Mouse (Mus musculus) liver, embryonic 11.5 days (tissue): Measurements from ENCODE around the gene Flnb. TPM values are rescaled to one million over a fixed set of nuclear protein-coding genes. Genes with fewer than 3 reads are reported as not detected.

Experiments used
- ATAC-seq: fragments of 200-750 bp; cut with Nextera tagmentation; replicated peaks from 2 replicates; pipeline ENCODE4 v1.8.0; 2017; ENCODE audit warnings: moderate number of reproducible peaks, mild to moderate bottlenecking, moderate TSS enrichment, moderate library complexity; ENCODE audit not compliant: low FRiP score
- DNase-seq: peaks from one replicate; pipeline ENCODE4 v3.0.0-alpha.2; 2017; ENCODE audit warnings: low spot score
- H3K27ac ChIP-seq: fragments of 300-500 bp; sonication (generic); 2 replicates; pipeline ENCODE4 v1.5.1; 2014; ENCODE audit warnings: mild to moderate bottlenecking, low read depth, low read length, control low read depth
- H3K27me3 ChIP-seq: fragments of 300-500 bp; sonication (generic); replicated peaks from 2 replicates; pipeline ENCODE4 v1.6.1; 2014; ENCODE audit warnings: low read length, mixed read lengths; ENCODE audit not compliant: control insufficient read depth, insufficient read depth
- H3K36me3 ChIP-seq: fragments of 300-500 bp; sonication (generic); 2 replicates; pipeline ENCODE4 v1.6.1; 2014; ENCODE audit warnings: mild to moderate bottlenecking, low read length, moderate library complexity, mixed read lengths; ENCODE audit not compliant: control insufficient read depth, insufficient read depth
- H3K4me1 ChIP-seq: fragments of 300-500 bp; sonication (generic); replicated peaks from 2 replicates; pipeline ENCODE4 v1.6.1; 2014; ENCODE audit warnings: low read length, mixed read lengths; ENCODE audit not compliant: control insufficient read depth, insufficient read depth
- H3K4me2 ChIP-seq: fragments of 300-500 bp; sonication (generic); 2 replicates; pipeline ENCODE4 v1.6.1; 2014; ENCODE audit warnings: mild to moderate bottlenecking, control low read depth, moderate library complexity
- H3K4me3 ChIP-seq: fragments of 300-500 bp; sonication (generic); 2 replicates; pipeline ENCODE4 v1.5.1; 2014; ENCODE audit warnings: low read depth, low read length, control low read depth
- H3K9ac ChIP-seq: fragments of 300-500 bp; sonication (generic); 2 replicates; pipeline ENCODE4 v1.6.1; 2014; ENCODE audit warnings: low read depth, low read length, control low read depth
- H3K9me3 ChIP-seq: fragments of 300-500 bp; sonication (generic); 2 replicates; pipeline ENCODE4 v1.6.1; 2016; ENCODE audit warnings: low read length, inconsistent platforms, mixed read lengths; ENCODE audit not compliant: control insufficient read depth
- WGBS: fragments of 180-500 bp; shearing (Covaris S2); extraction: QIAGEN DNeasy Blood & Tissue Kit; methylation state at CpG from one replicate; pipeline ENCODE4 v1.1.7; 2014; 5-methylcytosine and 5-hydroxymethylcytosine counted together
- polyA plus RNA-seq: library from polyadenylated mRNA; unstranded; fragments of >200 nt; fragmentation: Nextera tagmentation; extraction: Ambion mirVana; gene quantifications from 2 replicates; pipeline ENCODE4 v1.2.1, GENCODE M21; 2014

The Flnb gene
- polyA plus RNA-seq, 1 experiment from 2014 or later, result 14.2 TPM

GRCm38 (mm10) chr14:7854366-7854765 is 36.6 kb downstream of the Flnb start:
- no peak overlapping the region for H3K4me3 ChIP-seq
- no peak overlapping the region; the same call in 1 of the 2 replicates for H3K27ac ChIP-seq
- no peaks in the 10 kb centered on the region for H3K27me3 ChIP-seq
- H3K36me3 ChIP-seq, result no peaks in the 10 kb centered on the region
- DNase-seq, result no peak
- no peak overlapping the region for H3K9ac ChIP-seq
- WGBS, result 75% methylated on average over 6 of the region's 6 CpGs
- H3K4me2 ChIP-seq, result no peak overlapping the region
- H3K9me3 ChIP-seq, result no peaks in the 10 kb centered on the region
- ATAC-seq, result no peak
- H3K4me1 ChIP-seq, result peaks cover 39% of the 10 kb centered on the region

GRCm38 (mm10) chr14:7855101-7855500 is 37.3 kb downstream of the Flnb start:
- Histone ChIP-seq H3K4me1 (peaks cover 38% of the 10 kb centered on the region), H3K27ac (no peak overlapping the region), H3K9me3 (no peaks in the 10 kb centered on the region), H3K4me3 (no peak overlapping the region), H3K36me3 (no peaks in the 10 kb centered on the region), H3K27me3 (no peaks in the 10 kb centered on the region), H3K4me2 (no peak overlapping the region), H3K9ac (no peak overlapping the region)
- ATAC-seq (no peak), DNase-seq (no peak)
- WGBS, result 74% methylated on average over 6 of the region's 6 CpGs

- no peaks in the 10 kb centered on the region for H3K9me3 ChIP-seq
- H3K27ac ChIP-seq, result no peak overlapping the region
- no peaks in the 10 kb centered on the region for H3K27me3 ChIP-seq
- DNase-seq, result no peak
- no peak overlapping the region for H3K4me3 ChIP-seq
- H3K4me2 ChIP-seq, result no peak overlapping the region
- peaks cover 34% of the 10 kb centered on the region for H3K4me1 ChIP-seq
- 68% methylated on average over 5 of the region's 5 CpGs for WGBS
- no peak for ATAC-seq
- no peaks in the 10 kb centered on the region for H3K36me3 ChIP-seq
- no peak overlapping the region for H3K9ac ChIP-seq
These were observed 37.7 kb downstream of the Flnb start for GRCm38 (mm10) chr14:7855501-7855900.

GRCm38 (mm10) chr14:7856348-7856747 is 38.6 kb downstream of the Flnb start:
- Histone ChIP-seq H3K9me3 (no peaks in the 10 kb centered on the region), H3K27ac (no peak overlapping the region), H3K27me3 (no peaks in the 10 kb centered on the region), H3K36me3 (no peaks in the 10 kb centered on the region), H3K4me3 (no peak overlapping the region), H3K4me1 (peaks cover 31% of the 10 kb centered on the region), H3K9ac (no peak overlapping the region), H3K4me2 (no peak overlapping the region)
- 88% methylated on average over 10 of the region's 10 CpGs for WGBS
- ATAC-seq (no peak), DNase-seq (no peak)

- H3K4me1 ChIP-seq, result peaks cover 20% of the 10 kb centered on the region
- H3K9me3 ChIP-seq, result no peaks in the 10 kb centered on the region
- ATAC-seq (peak; percentile 37; the same call in 1 of the 2 replicates), DNase-seq (no peak)
- H3K4me3 ChIP-seq, result no peak overlapping the region
- H3K36me3 ChIP-seq, result no peaks in the 10 kb centered on the region
- no peak overlapping the region for H3K4me2 ChIP-seq
- H3K27me3 ChIP-seq, result no peaks in the 10 kb centered on the region
- WGBS, result 85% methylated on average over 3 of the region's 3 CpGs
- no peak overlapping the region for H3K9ac ChIP-seq
- H3K27ac ChIP-seq, result no peak overlapping the region
These were observed 40.1 kb downstream of the Flnb start for GRCm38 (mm10) chr14:7857835-7858234.

- H3K9ac ChIP-seq, result no peak overlapping the region
- ATAC-seq (no peak), DNase-seq (no peak)
- H3K4me3 ChIP-seq, result no peak overlapping the region
- no peaks in the 10 kb centered on the region for H3K27me3 ChIP-seq
- 44% methylated on average over 4 of the region's 4 CpGs for WGBS
- no peaks in the 10 kb centered on the region for H3K36me3 ChIP-seq
- H3K9me3 ChIP-seq, result no peaks in the 10 kb centered on the region
- no peak overlapping the region for H3K4me2 ChIP-seq
- H3K27ac ChIP-seq, result no peak overlapping the region
- H3K4me1 ChIP-seq, result peaks cover 20% of the 10 kb centered on the region
These were observed 40.7 kb downstream of the Flnb start for GRCm38 (mm10) chr14:7858430-7858829.

- Histone ChIP-seq H3K4me2 (no peak overlapping the region), H3K27me3 (no peaks in the 10 kb centered on the region), H3K9me3 (no peaks in the 10 kb centered on the region), H3K9ac (no peak overlapping the region), H3K36me3 (no peaks in the 10 kb centered on the region), H3K4me3 (no peak overlapping the region), H3K27ac (no peak overlapping the region), H3K4me1 (peaks cover 7% of the 10 kb centered on the region)
- ATAC-seq, result no peak
- DNase-seq, result no peak
- 87% methylated on average over 8 of the region's 8 CpGs for WGBS
These were observed 42.9 kb downstream of the Flnb start for GRCm38 (mm10) chr14:7860525-7861154.

GRCm38 (mm10) chr14:7861275-7861674 is 43.5 kb downstream of the Flnb start:
- Histone ChIP-seq H3K27ac (no peak overlapping the region), H3K4me1 (peaks cover 5% of the 10 kb centered on the region), H3K9ac (no peak overlapping the region), H3K4me2 (no peak overlapping the region), H3K36me3 (no peaks in the 10 kb centered on the region), H3K27me3 (no peaks in the 10 kb centered on the region), H3K9me3 (no peaks in the 10 kb centered on the region), H3K4me3 (no peak overlapping the region)
- no peak for DNase-seq
- ATAC-seq, result no peak
- WGBS, result 92% methylated on average over 1 of the region's 1 CpGs

- no peak for ATAC-seq
- DNase-seq, result no peak
These were observed 44.5 kb downstream of the Flnb start for GRCm38 (mm10) chr14:7862226-7862625.

More at GRCm38 (mm10) chr14:7862226-7862625, 44.5 kb downstream of the Flnb start:
- no peaks in the 10 kb centered on the region for H3K9me3 ChIP-seq
- WGBS, result 91% methylated on average over 2 of the region's 2 CpGs
- peaks cover 5% of the 10 kb centered on the region for H3K4me1 ChIP-seq
- H3K4me3 ChIP-seq, result no peak overlapping the region
- H3K36me3 ChIP-seq, result no peaks in the 10 kb centered on the region
- no peak overlapping the region for H3K27ac ChIP-seq
- H3K4me2 ChIP-seq, result no peak overlapping the region
- no peaks in the 10 kb centered on the region for H3K27me3 ChIP-seq
- H3K9ac ChIP-seq, result no peak overlapping the region
